Mouse (Mus musculus): Measurements from ENCODE around the gene Ascc2.

Gene Ascc2

DNA sequence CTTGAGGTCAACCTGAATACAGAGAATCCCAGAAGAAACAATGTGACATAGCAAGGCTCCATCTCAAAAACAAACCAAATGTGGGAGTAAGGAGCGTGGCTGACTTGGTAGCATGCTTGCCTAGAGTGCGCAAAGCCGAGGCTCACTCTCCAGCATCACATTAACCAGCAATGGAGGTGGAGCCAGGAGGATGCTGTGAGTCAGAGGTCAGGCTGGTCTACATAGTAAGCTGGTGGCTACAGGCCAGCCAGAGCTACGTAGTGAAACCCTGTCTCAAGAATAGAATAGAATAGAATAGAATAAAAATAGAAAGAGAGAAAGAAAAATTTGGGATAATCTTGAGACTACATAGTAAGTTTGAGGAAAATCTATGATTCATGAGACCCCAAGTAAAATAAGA lies 15.7 kb upstream of the Ascc2 start:
- CTCF ChIA-PET, result no interaction called here
- POLR2A ChIA-PET, result interaction anchor here in 3 of 4 experiments (1.0 to 3.2 kb wide), 10 partner anchors 10 to 34 kb away, joined by 3 to 20 read pairs (median 8); partner anchors contain the start of genes Ascc2 (in 3 of the 3) and Mtmr3 (in 2 of the 3)

DNA sequence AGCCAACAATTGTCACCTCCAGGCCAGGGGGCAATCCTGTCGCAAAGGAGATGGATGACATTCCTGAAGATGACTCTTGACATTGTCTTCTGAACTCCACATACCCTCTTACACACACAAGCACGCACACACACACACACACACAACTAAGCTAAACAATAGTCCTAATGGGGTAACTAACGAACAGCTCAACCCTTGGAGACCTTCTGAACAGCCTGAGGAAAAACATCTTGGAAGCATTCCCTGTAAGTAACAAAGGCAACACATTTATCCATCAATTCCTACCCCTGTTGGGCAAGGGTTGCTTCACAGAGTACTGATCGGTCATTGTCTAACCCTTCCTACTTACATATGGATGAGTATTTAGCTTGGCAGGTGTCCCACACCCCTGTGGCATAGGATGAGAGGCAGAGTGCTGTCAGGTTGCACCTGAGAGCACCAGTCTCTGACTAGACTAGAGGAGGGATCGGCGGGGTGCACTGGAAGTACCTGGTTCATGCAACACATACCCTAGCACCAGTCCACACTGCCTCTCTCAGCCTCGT lies 15.0 kb upstream of the Ascc2 start:
- CTCF ChIA-PET, result interaction anchor here in 2 of 4 experiments (0.6 kb wide), 2 partner anchors 152 to 214 kb away, joined by 3 read pairs; no protein-coding TSS in a partner anchor

DNA sequence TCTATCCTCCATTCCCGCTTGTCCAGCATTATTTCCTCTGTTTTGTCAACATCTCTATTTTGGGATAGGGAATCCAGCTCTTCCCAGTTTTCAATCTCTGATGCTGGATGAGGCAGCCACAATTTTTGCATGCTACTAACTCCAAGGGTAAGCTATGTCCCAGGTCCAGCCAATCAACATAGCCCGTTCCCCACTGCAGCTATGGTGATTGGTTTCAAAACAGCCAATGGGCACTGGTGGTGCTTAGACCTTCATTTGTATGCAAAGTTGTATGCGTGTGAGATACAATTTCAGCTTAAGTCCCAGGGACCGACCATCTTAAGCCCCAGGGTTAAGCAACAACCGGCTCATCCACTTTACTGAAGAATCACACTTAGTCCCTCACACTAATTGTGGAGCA lies 14.6 kb upstream of the Ascc2 start:
- POLR2A ChIA-PET, result interaction anchor here in 3 of 4 experiments (0.6 to 3.2 kb wide), 17 partner anchors 9 to 139 kb away, joined by 3 to 20 read pairs (median 4); partner anchors contain the start of genes Ascc2 (in 3 of the 3) and Mtmr3 (in 3 of the 3)
- CTCF ChIA-PET, result interaction anchor here in 3 of 4 experiments (0.5 to 0.6 kb wide), 3 partner anchors 152 to 352 kb away, joined by 3 to 7 read pairs (median 3); no protein-coding TSS in a partner anchor

More for the DNA sequence above, 15.0 kb upstream of the Ascc2 start:
- POLR2A ChIA-PET, result interaction anchor here in 3 of 4 experiments (0.6 to 3.2 kb wide), 15 partner anchors 8 to 139 kb away, joined by 3 to 20 read pairs (median 4); partner anchors contain the start of genes Ascc2 (in 3 of the 3) and Mtmr3 (in 3 of the 3)

DNA sequence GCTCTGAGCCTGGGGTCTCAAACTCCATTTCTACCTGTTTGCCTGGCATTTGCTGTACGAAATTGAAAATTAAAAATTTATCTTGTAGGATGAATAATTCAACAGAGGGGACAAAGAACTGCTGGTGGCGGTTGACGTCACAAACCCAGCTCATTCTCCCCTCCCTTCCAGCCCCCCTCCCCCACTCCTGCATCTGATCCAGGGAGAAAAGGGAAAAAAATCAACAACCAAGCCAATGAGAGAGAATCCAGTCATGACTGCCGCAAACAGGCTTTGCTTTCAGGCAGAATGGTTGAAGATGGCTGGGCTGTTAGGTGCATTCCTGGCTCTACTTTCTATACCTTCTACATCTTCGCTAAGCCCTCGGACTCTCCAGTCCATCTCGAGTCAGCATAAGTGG lies 11.6 kb upstream of the Ascc2 start:
- POLR2A ChIA-PET, result interaction anchor here in 2 of 4 experiments (0.7 to 1.7 kb wide), 5 partner anchors 11 to 1764 kb away, joined by 3 to 5 read pairs (median 4); partner anchors contain the start of gene Ascc2 (in 1 of the 2)

DNA sequence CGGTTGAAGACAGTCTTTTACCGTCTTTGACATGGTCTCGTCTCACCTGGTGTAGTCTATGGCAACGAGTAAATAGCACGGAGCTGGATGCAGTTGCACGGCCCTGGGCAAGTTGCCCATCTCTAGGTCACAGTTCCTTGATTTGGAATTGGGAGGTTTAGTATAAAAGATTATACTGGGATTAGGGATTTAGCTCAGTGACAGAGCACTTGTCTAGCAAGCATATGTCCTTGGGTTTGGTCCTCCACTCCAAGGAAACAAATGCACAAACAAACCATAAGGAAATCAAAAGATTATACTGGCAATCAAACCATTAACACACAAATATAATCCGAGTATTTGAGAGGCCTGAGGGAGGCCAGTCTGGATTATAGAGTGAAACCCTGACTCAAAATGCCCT lies 9.9 kb upstream of the Ascc2 start:
- CTCF ChIA-PET, result no interaction called here
- POLR2A ChIA-PET, result interaction anchor here in 2 of 4 experiments (0.7 to 2.8 kb wide), 3 partner anchors 10 to 22 kb away, joined by 3 to 15 read pairs (median 3); partner anchors contain the start of gene Ascc2 (in 1 of the 2)

More for the DNA sequence above, 11.6 kb upstream of the Ascc2 start:
- CTCF ChIA-PET, result no interaction called here

DNA sequence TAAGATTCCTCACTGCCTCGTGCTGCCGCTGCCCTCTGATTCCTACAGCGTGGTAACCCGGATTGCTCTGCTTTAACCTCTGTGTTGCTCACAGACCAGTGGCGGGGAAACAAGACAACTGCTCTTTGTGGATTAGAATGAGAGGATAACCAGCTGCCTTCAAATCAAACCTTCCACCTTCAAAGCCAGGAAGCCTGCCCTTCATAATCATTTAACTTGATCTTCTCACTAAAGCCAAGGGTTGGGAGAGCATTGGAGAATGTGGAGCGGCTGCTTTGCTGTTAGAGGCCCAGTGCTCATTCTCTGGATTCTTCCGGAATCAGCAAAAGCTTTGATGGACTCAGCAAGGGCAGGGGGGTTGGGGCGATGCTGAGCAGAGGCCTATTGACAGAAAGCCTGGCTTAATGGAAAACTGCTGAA lies 7.7 kb upstream of the Ascc2 start:
- CTCF ChIA-PET, result interaction anchor here in 1 of 4 experiments (0.7 kb wide), 1 partner anchor 190 kb away, joined by 6 read pairs; no protein-coding TSS in a partner anchor
- POLR2A ChIA-PET, result interaction anchor here in 3 of 4 experiments (0.7 to 2.4 kb wide), 9 partner anchors 8 to 318 kb away, joined by 3 to 7 read pairs (median 3); partner anchors contain the start of gene Ascc2 (in 2 of the 3)

DNA sequence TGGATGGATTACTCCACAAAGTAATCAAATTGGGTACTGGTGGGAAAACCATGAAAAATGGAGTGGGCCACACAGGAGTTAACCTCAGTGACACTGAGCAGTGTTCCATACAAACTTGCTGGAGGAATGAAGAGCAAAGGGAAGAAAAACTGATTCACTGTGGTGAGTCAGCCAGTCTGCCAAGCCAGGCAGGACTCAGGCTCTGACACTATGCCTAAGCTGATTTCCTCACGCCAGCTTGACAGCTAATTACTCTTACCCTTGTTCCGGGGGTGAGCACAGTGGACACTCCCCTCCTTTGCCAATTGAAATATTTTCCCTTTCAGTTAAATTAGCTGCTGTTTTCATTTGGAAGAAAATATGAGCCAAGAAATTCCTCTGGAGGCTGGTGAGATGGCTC lies 4.1 kb upstream of the Ascc2 start:
- ChIA-PET POLR2A (interaction anchor here in 1 of 4 experiments (0.7 kb wide), 1 partner anchor 89 kb away, joined by 3 read pairs; no protein-coding TSS in a partner anchor), CTCF (no interaction called here)

DNA sequence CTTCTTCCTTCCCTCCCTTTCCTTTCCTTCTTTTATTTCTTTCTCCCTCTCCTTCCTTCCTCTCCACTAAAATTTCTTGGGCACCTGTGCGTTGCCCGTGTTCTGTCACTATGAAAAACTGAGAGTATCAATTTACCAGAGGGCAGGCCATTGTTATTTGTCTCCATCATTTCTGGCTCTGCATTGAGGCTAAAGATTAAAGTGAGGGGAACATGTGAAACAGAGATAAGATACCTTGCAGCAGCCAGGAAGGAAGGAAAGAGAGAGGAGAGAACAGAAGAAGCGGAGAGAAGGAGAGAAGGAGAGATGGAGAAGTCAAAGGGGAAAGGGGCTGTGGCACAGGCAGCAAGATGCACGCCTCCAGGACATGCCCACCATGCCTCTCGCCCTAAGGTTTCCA lies 3.2 kb upstream of the Ascc2 start:
- POLR2A ChIA-PET, result interaction anchor here in 1 of 4 experiments (1.1 to 1.3 kb wide), 2 partner anchors 9 to 12 kb away, joined by 3 to 4 read pairs; no protein-coding TSS in a partner anchor
- CTCF ChIA-PET, result no interaction called here

DNA sequence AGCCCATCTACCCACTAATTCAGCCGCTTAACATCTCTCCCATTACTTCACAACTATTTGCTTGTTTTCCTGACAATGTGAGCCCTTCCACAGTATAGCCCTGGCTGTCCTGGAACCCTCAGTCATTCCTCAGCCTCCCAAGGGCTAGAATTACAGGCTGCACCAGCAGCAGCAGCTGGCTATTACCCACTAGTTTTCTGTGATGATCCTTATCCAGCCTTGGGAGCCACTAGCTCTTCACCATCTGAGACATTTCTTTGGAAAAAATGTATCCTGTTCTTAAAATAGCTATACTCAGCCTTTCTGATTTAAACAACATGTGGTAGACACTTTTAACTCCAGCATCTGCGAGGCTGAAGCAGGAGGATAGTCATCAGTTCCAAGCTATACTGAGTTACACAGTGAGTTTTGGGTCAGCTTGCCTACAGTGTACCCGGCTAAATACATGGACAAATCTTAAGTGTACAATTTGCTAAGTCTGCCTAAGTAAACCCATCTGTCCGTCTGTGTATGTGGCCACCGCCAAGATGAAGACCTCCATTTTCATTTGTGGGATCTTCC lies 685 bp upstream of the Ascc2 start:
- ChIA-PET CTCF (interaction anchor here in 2 of 4 experiments (0.6 to 1.4 kb wide), 6 partner anchors 31 to 879 kb away, joined by 3 to 6 read pairs (median 4); no protein-coding TSS in a partner anchor), POLR2A (interaction anchor here (0.6 to 2.9 kb wide), 66 partner anchors 8 to 462 kb away, joined by 3 to 23 read pairs (median 4); partner anchors contain the start of genes Mtmr3 (in 2 of the 4), Ewsr1 (in 1 of the 4), Nf2 (in 1 of the 4) and Uqcr10 (in 1 of the 4))

DNA sequence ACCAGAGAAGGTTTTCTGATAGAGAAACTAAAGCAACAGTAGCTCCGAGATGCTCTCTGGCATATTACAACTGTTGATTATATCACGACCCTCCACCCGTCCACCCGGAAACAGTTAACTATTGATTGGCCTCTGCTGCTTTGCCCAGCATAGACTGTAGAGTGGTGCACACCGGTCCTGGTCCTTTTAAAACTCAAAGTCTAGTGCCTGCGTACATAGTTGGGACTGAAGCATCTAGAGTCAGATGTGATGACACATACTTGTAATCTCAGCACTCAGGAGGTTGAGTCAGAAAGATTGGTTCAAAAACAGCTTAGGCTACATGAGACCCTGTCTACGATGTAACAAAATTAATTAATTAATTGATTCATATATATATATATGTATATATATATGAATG lies 714 bp downstream of the Ascc2 start:
- ChIA-PET CTCF (interaction anchor here in 2 of 4 experiments (0.6 kb wide), 2 partner anchors 49 to 72 kb away, joined by 3 to 8 read pairs; no protein-coding TSS in a partner anchor), POLR2A (interaction anchor here (0.6 to 2.9 kb wide), 47 partner anchors 8 to 461 kb away, joined by 3 to 23 read pairs (median 4); partner anchors contain the start of genes Mtmr3 (in 3 of the 4), Ewsr1 (in 1 of the 4), Uqcr10 (in 1 of the 4) and Zmat5 (in 1 of the 4))

DNA sequence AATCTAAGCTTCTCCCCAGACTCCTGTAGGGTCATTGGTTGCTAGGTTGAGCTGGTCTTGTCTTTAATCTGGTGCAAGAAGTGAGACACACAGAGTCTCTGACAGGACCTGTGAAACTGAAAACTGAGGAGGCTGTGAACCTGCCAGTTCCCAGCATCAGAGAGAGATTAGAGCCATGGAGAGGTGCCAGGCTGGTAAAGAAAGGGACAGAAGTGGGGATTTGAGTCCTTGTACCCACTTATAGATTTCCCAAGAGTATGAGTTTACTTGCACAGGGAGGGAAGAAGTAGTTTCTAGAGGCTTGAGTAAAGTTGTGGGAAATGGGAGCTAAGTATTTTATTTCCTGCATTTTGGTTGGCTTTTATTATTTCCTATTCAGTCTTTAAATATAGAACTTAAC lies 3.6 kb downstream of the Ascc2 start:
- POLR2A ChIA-PET, result interaction anchor here in 2 of 4 experiments (0.6 to 1.3 kb wide), 2 partner anchors 19 to 54 kb away, joined by 3 read pairs; no protein-coding TSS in a partner anchor

DNA sequence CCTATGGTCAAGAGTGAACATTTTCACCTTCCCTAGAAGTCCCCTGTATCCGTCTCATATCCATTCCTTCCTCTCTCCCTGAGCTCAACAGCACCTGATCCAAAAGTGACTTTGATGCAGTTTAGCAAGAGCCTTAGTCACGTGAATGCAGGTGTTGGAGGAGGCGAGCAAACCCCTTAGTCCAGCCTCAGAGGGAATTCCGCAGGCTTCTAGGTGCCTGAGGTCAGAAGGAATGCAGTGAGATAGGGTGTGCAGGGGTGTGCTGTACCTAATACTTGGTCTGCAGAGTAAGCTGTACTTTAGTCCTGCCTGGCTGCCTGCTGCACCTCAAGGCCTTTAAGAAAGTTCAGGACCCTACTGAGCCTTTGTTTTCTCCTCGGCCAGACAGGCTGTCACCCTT lies 6.2 kb downstream of the Ascc2 start:
- ChIA-PET CTCF (interaction anchor here in 2 of 4 experiments (0.6 to 1.3 kb wide), 2 partner anchors 64 to 332 kb away, joined by 3 to 4 read pairs; no protein-coding TSS in a partner anchor), POLR2A (interaction anchor here in 3 of 4 experiments (0.5 to 1.9 kb wide), 19 partner anchors 9 to 90 kb away, joined by 3 to 9 read pairs (median 5); no protein-coding TSS in a partner anchor)

More for the DNA sequence above, 3.6 kb downstream of the Ascc2 start:
- CTCF ChIA-PET, result no interaction called here

DNA sequence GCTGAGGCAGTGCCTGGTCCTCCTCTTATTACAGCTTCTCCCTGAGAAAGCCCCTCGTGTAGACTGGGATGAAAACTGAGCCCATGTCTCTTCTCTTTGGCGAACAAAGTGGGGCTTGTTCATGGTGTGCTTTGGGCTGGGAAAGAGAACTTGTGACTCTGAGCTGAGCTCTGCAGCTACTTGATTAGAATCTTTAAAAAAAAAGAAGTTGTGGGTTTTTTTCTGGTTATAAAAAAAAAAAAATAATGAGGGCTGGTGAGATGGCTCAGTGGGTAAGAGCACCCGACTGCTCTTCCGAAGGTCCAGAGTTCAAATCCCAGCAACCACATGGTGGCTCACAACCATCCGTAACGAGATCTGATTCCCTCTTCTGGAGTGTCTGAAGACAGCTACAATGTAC lies 7.6 kb downstream of the Ascc2 start:
- ChIA-PET CTCF (interaction anchor here in 2 of 4 experiments (0.6 to 0.7 kb wide), 3 partner anchors 116 to 544 kb away, joined by 3 to 7 read pairs (median 4); no protein-coding TSS in a partner anchor), POLR2A (interaction anchor here in 3 of 4 experiments (0.6 to 1.9 kb wide), 8 partner anchors 8 to 173 kb away, joined by 3 to 11 read pairs (median 3); partner anchors contain the start of gene Ascc2 (in 1 of the 3))

DNA sequence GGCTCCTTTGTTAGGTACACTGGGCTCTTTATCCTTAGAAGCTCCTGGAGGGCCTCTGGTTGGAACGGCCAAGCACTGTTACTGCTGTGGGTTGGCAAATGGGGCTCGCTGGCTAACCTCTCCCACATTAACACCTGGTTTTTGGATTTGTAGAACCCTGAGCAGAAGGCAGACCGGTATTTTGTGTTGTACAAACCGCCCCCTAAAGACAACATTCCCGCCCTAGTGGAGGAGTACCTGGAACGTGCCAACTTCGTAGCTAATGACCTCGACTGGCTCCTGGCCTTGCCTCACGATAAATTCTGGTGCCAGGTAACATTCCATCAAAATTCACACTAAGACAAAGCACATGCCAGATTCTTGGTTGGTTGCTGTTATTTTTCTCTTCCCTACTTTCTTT lies 8.9 kb downstream of the Ascc2 start:
- ChIA-PET CTCF (no interaction called here), POLR2A (interaction anchor here in 3 of 4 experiments (0.6 to 1.9 kb wide), 6 partner anchors 9 to 40 kb away, joined by 3 to 6 read pairs (median 4); partner anchors contain the start of gene Ascc2 (in 3 of the 3))

DNA sequence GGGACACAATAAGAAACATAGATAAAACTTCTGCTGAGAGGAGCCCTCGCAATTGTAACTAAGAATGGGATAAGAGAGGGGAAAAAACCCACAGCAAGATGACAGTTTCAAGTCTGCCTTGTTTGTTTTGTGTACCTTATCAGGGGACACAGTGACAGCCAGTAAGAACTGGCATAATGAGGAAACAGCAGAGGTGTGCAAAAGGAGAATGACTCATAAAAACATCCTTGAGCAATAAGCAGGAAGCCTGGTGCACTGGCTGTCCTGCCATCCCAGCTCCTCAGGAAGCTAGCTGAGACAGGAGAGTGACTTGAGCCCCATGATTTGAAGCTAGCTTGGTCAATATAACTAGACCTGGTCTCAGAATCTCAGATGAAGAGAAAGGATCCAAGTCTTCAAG lies 22.3 kb downstream of the Ascc2 start:
- CTCF ChIA-PET, result no interaction called here
- POLR2A ChIA-PET, result interaction anchor here in 1 of 4 experiments (1.5 kb wide), 1 partner anchor 23 kb away, joined by 5 read pairs; the partner anchor contains the start of gene Ascc2

DNA sequence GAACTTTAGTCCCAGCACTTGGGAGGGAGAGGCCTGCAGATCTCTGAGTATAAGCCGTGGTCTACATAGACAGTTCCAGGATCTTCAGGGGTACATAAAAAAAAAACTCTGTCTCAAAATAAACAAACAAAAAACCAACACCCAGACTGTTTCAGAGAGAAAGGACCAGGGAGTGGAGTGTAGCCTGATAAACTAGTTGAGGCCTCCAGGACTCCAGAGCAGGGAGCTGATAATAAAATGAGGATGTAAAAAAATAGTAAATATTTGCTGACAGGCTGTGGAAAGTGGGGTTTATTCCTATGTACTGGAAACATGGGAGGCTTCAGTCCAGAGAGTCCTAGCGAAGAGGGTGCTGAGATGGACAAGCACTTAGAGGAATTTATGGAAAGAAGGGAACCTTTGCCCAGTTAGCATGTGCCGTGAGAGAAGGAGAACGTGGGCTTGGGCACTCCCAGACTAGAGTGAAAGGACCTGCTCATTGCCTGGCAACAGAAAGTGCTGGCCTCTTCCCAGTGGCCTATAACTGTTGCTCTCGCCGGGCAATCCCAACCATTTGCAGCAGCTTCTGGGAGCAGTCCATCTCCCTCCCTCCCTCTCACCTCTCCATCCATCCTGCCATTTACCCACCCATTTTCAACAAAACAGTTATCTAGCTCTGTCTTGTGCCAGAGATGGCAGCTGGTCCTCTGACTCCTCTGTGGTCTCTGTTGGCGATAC lies 22.9 kb downstream of the Ascc2 start:
- CTCF ChIA-PET, result interaction anchor here in 1 of 4 experiments (0.6 kb wide), 1 partner anchor 197 kb away, joined by 5 read pairs; no protein-coding TSS in a partner anchor
- POLR2A ChIA-PET, result interaction anchor here in 1 of 4 experiments (0.6 to 1.5 kb wide), 4 partner anchors 23 to 861 kb away, joined by 3 to 5 read pairs (median 4); partner anchors contain the start of gene Ascc2

DNA sequence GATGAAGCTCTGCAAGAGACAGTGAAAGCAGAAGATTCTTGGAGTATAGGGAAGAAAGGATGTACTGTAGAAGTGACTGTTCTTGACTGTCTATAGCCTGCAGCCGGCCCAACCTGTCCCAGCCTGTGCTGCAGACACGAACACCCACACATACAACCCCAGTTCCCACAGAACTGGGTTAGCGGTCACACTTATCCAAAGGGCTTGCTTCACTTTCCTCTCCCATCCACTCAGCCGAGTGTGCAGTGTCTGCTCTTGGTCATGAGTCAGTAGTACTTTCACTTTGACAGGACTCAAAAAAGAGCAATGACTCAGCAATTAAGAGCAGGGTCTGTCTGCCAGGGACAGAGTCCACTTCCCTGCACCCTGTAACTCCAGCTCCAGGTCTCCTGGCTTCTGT lies 23.8 kb downstream of the Ascc2 start:
- ChIA-PET CTCF (interaction anchor here in 1 of 4 experiments (0.6 kb wide), 1 partner anchor 196 kb away, joined by 5 read pairs; no protein-coding TSS in a partner anchor), POLR2A (interaction anchor here in 3 of 4 experiments (0.6 to 1.9 kb wide), 8 partner anchors 11 to 44 kb away, joined by 3 to 7 read pairs (median 4); partner anchors contain the start of genes Ascc2 (in 2 of the 3), Uqcr10 (in 1 of the 3) and Zmat5 (in 1 of the 3))

Data from embryonic stem cell, embryonic (primary cell).